Mouse (Mus musculus): Measurements from ENCODE around the gene Gpr39. TPM values are rescaled to one million over a fixed set of nuclear protein-coding genes. Genes with fewer than 3 reads are reported as not detected.
A peak's percentile ranks its signal among the peaks of the same experiment; 100 is the strongest.
"Not testable (repeated sequence)": the region's sequence is repeated elsewhere in the genome, so short reads cannot be mapped to it uniquely, and the experiment has no call there.

Gene Gpr39
- polyA plus RNA-seq (2015; fragmentation: Nextera tagmentation; extraction: Ambion mirVana), result 1.6 and 2.2 TPM in 2 replicates

- peak within 1 kb of the TSS; percentile 47 for H3K9ac ChIP-seq
- 28% methylated on average over 15 of the region's 15 CpGs for WGBS
- H3K36me3 ChIP-seq, result no peaks in the 10 kb centered on the region
- H3K27me3 ChIP-seq (replicated peaks), result no peaks in the 10 kb centered on the region
- peak within 1 kb of the TSS; percentile 53 for H3K4me2 ChIP-seq
- peak within 1 kb of the TSS; percentile 69 for H3K27ac ChIP-seq (replicated peaks)
- H3K9me3 ChIP-seq, result no peaks in the 10 kb centered on the region
- peak within 1 kb of the TSS; percentile 29 for H3K4me3 ChIP-seq
- peaks cover 48% of the 10 kb centered on the region for H3K4me1 ChIP-seq
- ATAC-seq (ENCODE audit: extremely low read depth, insufficient number of reproducible peaks, low FRiP score, low TSS enrichment), result 0 out of 2 replicates have a peak, but pooled peaks have one; percentile 30
Measured at GRCm38 (mm10) chr1:125676790-125677273, at the start of gene Gpr39. TSS of gene Gpr39 (plus strand) at chr1:125676995.

GRCm38 (mm10) chr1:125639501-125640253, 37.1 kb upstream of the Gpr39 start:
- Histone ChIP-seq H3K9ac (no peak overlapping the region), H3K4me3 (no peak overlapping the region), H3K9me3 (no peaks in the 10 kb centered on the region), H3K36me3 (no peaks in the 10 kb centered on the region), H3K4me2 (no peak overlapping the region), H3K4me1 (0 out of 2 replicates have a peak, but pooled peaks cover 3% of the 10 kb centered on the region), H3K27ac (replicated peaks) (no peak overlapping the region), H3K27me3 (replicated peaks) (no peaks in the 10 kb centered on the region)
- 83% methylated on average over 8 of the region's 8 CpGs for WGBS
- no peak for ATAC-seq (ENCODE audit: extremely low read depth, insufficient number of reproducible peaks, low FRiP score, low TSS enrichment)

GRCm38 (mm10) chr1:125643643-125644042, 33.2 kb upstream of the Gpr39 start:
- H3K4me1 ChIP-seq, result 0 out of 2 replicates have a peak, but pooled peaks cover 3% of the 10 kb centered on the region
- no peaks in the 10 kb centered on the region for H3K27me3 ChIP-seq (replicated peaks)
- H3K9ac ChIP-seq, result no peak overlapping the region
- ATAC-seq (ENCODE audit: extremely low read depth, insufficient number of reproducible peaks, low FRiP score, low TSS enrichment), result no peak
- WGBS, result 29% methylated on average over 1 of the region's 1 CpGs
- no peaks in the 10 kb centered on the region for H3K9me3 ChIP-seq
- no peak overlapping the region for H3K4me3 ChIP-seq
- H3K36me3 ChIP-seq, result no peaks in the 10 kb centered on the region
- H3K27ac ChIP-seq (replicated peaks), result no peak overlapping the region
- H3K4me2 ChIP-seq, result no peak overlapping the region

- not testable (repeated sequence) for H3K9me3 ChIP-seq; H3K27me3 ChIP-seq (replicated peaks); H3K27ac ChIP-seq (replicated peaks); H3K4me3 ChIP-seq; H3K36me3 ChIP-seq; H3K9ac ChIP-seq; H3K4me2 ChIP-seq; ATAC-seq (ENCODE audit: extremely low read depth, insufficient number of reproducible peaks, low FRiP score, low TSS enrichment)
- 73% methylated on average over 2 of the region's 2 CpGs for WGBS
- H3K4me1 ChIP-seq, result peaks cover 10% of the 10 kb centered on the region; the same call in 1 of the 2 replicates
Measured at GRCm38 (mm10) chr1:125646816-125647215, 30.0 kb upstream of the Gpr39 start.

GRCm38 (mm10) chr1:125648011-125648410, 28.8 kb upstream of the Gpr39 start:
- H3K27me3 ChIP-seq (replicated peaks), result no peaks in the 10 kb centered on the region
- no peak overlapping the region for H3K4me3 ChIP-seq
- no peaks in the 10 kb centered on the region for H3K9me3 ChIP-seq
- H3K27ac ChIP-seq (replicated peaks), result no peak overlapping the region
- no peaks in the 10 kb centered on the region for H3K36me3 ChIP-seq
- ATAC-seq (ENCODE audit: extremely low read depth, insufficient number of reproducible peaks, low FRiP score, low TSS enrichment), result no peak
- H3K9ac ChIP-seq, result no peak overlapping the region
- no peak overlapping the region for H3K4me2 ChIP-seq
- WGBS, result 88% methylated on average over 4 of the region's 4 CpGs
- H3K4me1 ChIP-seq, result peaks cover 18% of the 10 kb centered on the region

- WGBS, result 67% methylated on average over 3 of the region's 3 CpGs
- ATAC-seq (ENCODE audit: extremely low read depth, insufficient number of reproducible peaks, low FRiP score, low TSS enrichment), result no peak
- Histone ChIP-seq H3K36me3 (no peaks in the 10 kb centered on the region), H3K27ac (replicated peaks) (no peak overlapping the region), H3K27me3 (replicated peaks) (no peaks in the 10 kb centered on the region), H3K9ac (no peak overlapping the region), H3K9me3 (no peaks in the 10 kb centered on the region), H3K4me3 (no peak overlapping the region), H3K4me2 (no peak overlapping the region), H3K4me1 (peaks cover 25% of the 10 kb centered on the region)
Measured at GRCm38 (mm10) chr1:125649056-125649455, 27.7 kb upstream of the Gpr39 start.

GRCm38 (mm10) chr1:125652836-125653594, 23.8 kb upstream of the Gpr39 start:
- H3K9ac ChIP-seq, result no peak overlapping the region
- ATAC-seq (ENCODE audit: extremely low read depth, insufficient number of reproducible peaks, low FRiP score, low TSS enrichment), result no peak
- 34% methylated on average over 1 of the region's 1 CpGs for WGBS
- peaks cover 28% of the 10 kb centered on the region for H3K4me1 ChIP-seq
- H3K27ac ChIP-seq (replicated peaks), result peak overlapping the region; percentile 72
- 0 out of 2 replicates have a peak, but pooled peaks cover 7% of the 10 kb centered on the region for H3K9me3 ChIP-seq
- no peaks in the 10 kb centered on the region for H3K27me3 ChIP-seq (replicated peaks)
- no peak overlapping the region for H3K4me2 ChIP-seq
- H3K36me3 ChIP-seq, result no peaks in the 10 kb centered on the region
- no peak overlapping the region for H3K4me3 ChIP-seq

- ATAC-seq (ENCODE audit: extremely low read depth, insufficient number of reproducible peaks, low FRiP score, low TSS enrichment), result no peak
- Histone ChIP-seq H3K27ac (replicated peaks) (no peak overlapping the region), H3K4me2 (no peak overlapping the region), H3K9ac (no peak overlapping the region), H3K9me3 (0 out of 2 replicates have a peak, but pooled peaks cover 7% of the 10 kb centered on the region), H3K36me3 (no peaks in the 10 kb centered on the region), H3K4me3 (no peak overlapping the region), H3K27me3 (replicated peaks) (no peaks in the 10 kb centered on the region), H3K4me1 (peaks cover 19% of the 10 kb centered on the region)
- WGBS, result 79% methylated on average over 5 of the region's 5 CpGs
Measured at GRCm38 (mm10) chr1:125657416-125657815, 19.4 kb upstream of the Gpr39 start.

GRCm38 (mm10) chr1:125660151-125660550, 16.6 kb upstream of the Gpr39 start:
- H3K9me3 ChIP-seq, result 0 out of 2 replicates have a peak, but pooled peaks cover 4% of the 10 kb centered on the region
- no peak overlapping the region for H3K27ac ChIP-seq (replicated peaks)
- no peaks in the 10 kb centered on the region for H3K27me3 ChIP-seq (replicated peaks)
- 74% methylated on average over 4 of the region's 4 CpGs for WGBS
- H3K36me3 ChIP-seq, result no peaks in the 10 kb centered on the region
- no peak overlapping the region for H3K4me2 ChIP-seq
- H3K9ac ChIP-seq, result no peak overlapping the region
- peaks cover 9% of the 10 kb centered on the region for H3K4me1 ChIP-seq
- no peak for ATAC-seq (ENCODE audit: extremely low read depth, insufficient number of reproducible peaks, low FRiP score, low TSS enrichment)
- H3K4me3 ChIP-seq, result no peak overlapping the region

- H3K27ac ChIP-seq (replicated peaks), result no peak overlapping the region
- 85% methylated on average over 4 of the region's 4 CpGs for WGBS
- H3K27me3 ChIP-seq (replicated peaks), result no peaks in the 10 kb centered on the region
- no peak overlapping the region for H3K9ac ChIP-seq
- H3K4me3 ChIP-seq, result no peak overlapping the region
- peaks cover 9% of the 10 kb centered on the region for H3K4me1 ChIP-seq
- no peaks in the 10 kb centered on the region for H3K9me3 ChIP-seq
- no peaks in the 10 kb centered on the region for H3K36me3 ChIP-seq
- no peak for ATAC-seq (ENCODE audit: extremely low read depth, insufficient number of reproducible peaks, low FRiP score, low TSS enrichment)
- no peak overlapping the region for H3K4me2 ChIP-seq
Measured at GRCm38 (mm10) chr1:125660901-125661300, 15.9 kb upstream of the Gpr39 start.

- Histone ChIP-seq H3K27ac (replicated peaks) (no peak overlapping the region), H3K27me3 (replicated peaks) (no peaks in the 10 kb centered on the region)
- WGBS, result 59% methylated on average over 2 of the region's 2 CpGs
Measured at GRCm38 (mm10) chr1:125662058-125662457, 14.7 kb upstream of the Gpr39 start.

More at GRCm38 (mm10) chr1:125662058-125662457, 14.7 kb upstream of the Gpr39 start:
- Histone ChIP-seq H3K9me3 (no peaks in the 10 kb centered on the region), H3K4me1 (peaks cover 9% of the 10 kb centered on the region), H3K4me2 (no peak overlapping the region), H3K36me3 (no peaks in the 10 kb centered on the region), H3K9ac (no peak overlapping the region), H3K4me3 (no peak overlapping the region)
- no peak for ATAC-seq (ENCODE audit: extremely low read depth, insufficient number of reproducible peaks, low FRiP score, low TSS enrichment)

Measured in heart, embryonic 13.5 days (tissue).